19 mouse cellular contexts compared by ENCODE assay signal in the genomic region with DNA sequence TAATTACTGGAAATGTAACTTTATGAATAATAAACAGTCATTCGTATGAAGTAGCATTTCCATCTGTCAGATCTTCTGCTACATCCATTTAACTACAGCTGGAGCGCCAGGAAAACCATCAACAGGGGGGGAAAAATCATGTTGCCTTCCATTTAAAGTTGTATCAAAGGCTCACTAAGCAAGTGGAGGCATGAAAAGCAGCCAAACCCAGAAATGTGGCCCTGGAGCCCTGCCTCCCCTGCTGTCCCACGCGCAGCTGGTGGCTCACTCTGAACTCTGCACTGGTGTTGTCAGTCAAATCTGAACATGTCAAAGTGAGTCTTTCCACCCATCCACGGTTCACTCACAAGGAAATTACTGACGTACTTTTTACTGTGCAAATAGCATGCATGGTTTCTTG.
DNase-seq lines count a peak whose midpoint lies in the region; ATAC-seq and TF ChIP-seq lines count a peak whose summit lies in the region.
"Had no signal": no experiment of that assay in that cellular context is flagged by ENCODE, and none has a peak within 500 bp of the region (broad histone marks: within the 10 kb centered on the region; RNA-seq: fewer than 3 reads in every experiment).

No protein-coding gene starts in this region.

- intact Hi-C loops in gastrocnemius, adult 2 months (cut with DNase I), result loop anchor here (5.0 kb wide), 1 partner anchor 133 kb away; no protein-coding TSS in a partner anchor

- peak overlapping the region; percentile 88 for H3K27ac ChIP-seq in gastrocnemius, adult 2 months
- H3K27ac ChIP-seq in midbrain, postnatal 0 days (ENCODE audit: low read depth, low read length), result no peak overlapping the region
- H3K27ac ChIP-seq: macrophage; midbrain, embryonic 12.5 days had no signal

- H3K4me3 ChIP-seq in gastrocnemius, adult 2 months, result no peak overlapping the region
- no peak overlapping the region for H3K4me3 ChIP-seq in lung, adult 2 months (replicated peaks; ENCODE audit: extremely low read depth, low read depth, low read length)
- H3K4me3 ChIP-seq in midbrain, postnatal 0 days (ENCODE audit: low read depth, low read length), result no peak overlapping the region
- H3K4me3 ChIP-seq: hindbrain, embryonic 13.5 days; midbrain, embryonic 12.5 days had no signal

- no peak for ATAC-seq in midbrain, postnatal 0 days (ENCODE audit: low FRiP score)

- H3K4me1 ChIP-seq in lung, adult 2 months (ENCODE audit: control insufficient read depth, insufficient read depth, low read length), result peaks cover 12% of the 10 kb centered on the region
- no peaks in the 10 kb centered on the region for H3K4me1 ChIP-seq in midbrain, postnatal 0 days (ENCODE audit: insufficient read depth, low read length)

- WGBS in lung, adult 2 months, result 79% methylated on average over 6 of the region's 6 CpGs
- WGBS in midbrain, postnatal 0 days, result 51% methylated on average over 6 of the region's 6 CpGs

- no peak for DNase-seq in gastrocnemius, adult 2 months
- DNase-seq in gastrocnemius, postnatal 4 days (ENCODE audit: low spot score in 2 of 2), result no peak
- peak; percentile 37 for DNase-seq in urinary bladder, postnatal 14 days (ENCODE audit: low spot score)
- no peak for DNase-seq in urinary bladder, adult 2 months (ENCODE audit: low spot score)
- DNase-seq in layer of hippocampus, adult 9-11 months, result peak; percentile 49
- no peak for DNase-seq in lung, adult 2 months
- no peak for DNase-seq in midbrain, postnatal 0 days (ENCODE audit: low spot score)
- DNase-seq: adrenal gland, postnatal 14 days; B cell, adult 2 months; cerebellum, adult 8-10 months; heart, postnatal 14 days; kidney, adult 9 months; thymus, adult 2 months had no signal

- TF ChIP-seq POLR2A in lung, adult 2 months (IDR thresholded peaks at IDR 0.05; ENCODE audit: borderline replicate concordance, extremely low read depth, low read depth, low read length), result no peak

- no peaks in the 10 kb centered on the region for H3K9me3 ChIP-seq in midbrain, postnatal 0 days (ENCODE audit: low read length)
- H3K9me3 ChIP-seq: hindbrain, embryonic 13.5 days; midbrain, embryonic 12.5 days had no signal

- H3K4me2 ChIP-seq in midbrain, postnatal 0 days (ENCODE audit: low read depth, low read length, poor library complexity, severe bottlenecking), result no peak overlapping the region
- H3K4me2 ChIP-seq: heart, embryonic 11.5 days; hindbrain, embryonic 13.5 days; liver, embryonic 11.5 days; lung, embryonic 14.5 days; midbrain, embryonic 12.5 days had no signal

- H3K36me3 ChIP-seq in midbrain, postnatal 0 days (ENCODE audit: insufficient read depth, low read length), result no peaks in the 10 kb centered on the region
- H3K36me3 ChIP-seq: hindbrain, embryonic 13.5 days; midbrain, embryonic 12.5 days had no signal

- no peak overlapping the region for H3K9ac ChIP-seq in midbrain, postnatal 0 days (replicated peaks; ENCODE audit: low read length, poor library complexity, severe bottlenecking)
- H3K9ac ChIP-seq: lung, embryonic 14.5 days had no signal

- TF ChIP-seq CTCF in gastrocnemius, adult 2 months (IDR thresholded peaks at IDR 0.05), result no peak
- TF ChIP-seq CTCF in lung, adult 2 months (IDR thresholded peaks at IDR 0.05; ENCODE audit: insufficient read depth, low read length), result no peak
- TF ChIP-seq CTCF in midbrain, postnatal 0 days (IDR thresholded peaks at IDR 0.05), result no peak

- no peaks in the 10 kb centered on the region for H3K27me3 ChIP-seq in midbrain, postnatal 0 days (ENCODE audit: insufficient read depth, low read length)

Comparison
In these comparisons a context has a peak if more than half of its experiments do, and no peak if none do; other contexts are left out.
1. DNase-seq: peak in urinary bladder, postnatal 14 days (single experiment) and layer of hippocampus, adult 9-11 months (single experiment); none in gastrocnemius, adult 2 months (single experiment), gastrocnemius, postnatal 4 days (0 of 2), urinary bladder, adult 2 months (single experiment), lung, adult 2 months (single experiment) and midbrain, postnatal 0 days (single experiment).